Mouse (Mus musculus) cerebellum, postnatal 10 days (tissue): ENCODE data around the gene H2al1c.
"Not testable (repeated sequence)": the region's sequence is repeated elsewhere in the genome, so short reads cannot be mapped to it uniquely, and the experiment has no call there.

Experiments used
- DNase-seq, 2 experiments: peaks; one replicate each; pipeline ENCODE4 v3.0.0; 2021; ENCODE audit warnings: mixed read lengths in 2 of 2

Gene H2al1c

DNA sequence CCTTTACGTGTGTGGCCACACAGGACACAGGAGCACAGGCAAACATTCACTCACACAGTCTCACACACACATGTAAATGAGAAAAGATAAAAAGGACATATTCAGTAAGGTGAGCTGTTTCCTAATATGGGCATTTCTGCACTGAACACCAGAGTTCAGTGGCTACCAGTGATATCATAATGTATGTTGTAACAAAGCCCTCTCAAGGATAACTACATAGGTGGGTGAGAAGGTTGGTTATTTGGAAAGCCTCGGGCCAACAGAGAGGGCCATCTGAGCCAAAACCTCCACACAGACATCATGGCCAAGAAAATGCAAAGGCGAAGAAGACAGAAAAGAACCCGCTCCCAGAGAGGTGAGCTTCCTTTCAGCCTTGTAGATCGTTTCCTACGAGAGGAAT, at the start of gene H2al1c:
H2al1c (plus strand) TSS at position 301 of the 400 bp plus-strand sequence.
- DNase-seq = not testable (repeated sequence)

DNA sequence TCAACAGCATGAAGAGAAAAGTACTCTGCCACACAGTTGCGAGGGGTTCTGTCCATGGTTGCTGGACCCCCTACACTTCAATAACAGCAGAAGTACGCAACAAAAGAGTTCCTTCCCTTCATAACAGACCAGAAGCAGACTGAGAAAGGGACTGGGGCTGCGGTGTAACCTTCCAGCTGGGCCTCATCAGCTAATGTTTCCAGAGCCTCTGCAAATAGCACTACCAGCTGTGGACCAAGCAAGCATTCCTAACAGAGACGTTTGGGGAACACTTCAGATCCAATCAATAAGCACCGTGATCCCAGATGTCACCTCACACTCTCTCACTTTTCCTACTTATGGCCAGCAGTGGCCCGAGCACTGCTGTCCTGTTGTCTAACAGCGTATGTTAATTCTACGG, 40.5 kb upstream of the H2al1c start:
- DNase-seq = no peak

DNA sequence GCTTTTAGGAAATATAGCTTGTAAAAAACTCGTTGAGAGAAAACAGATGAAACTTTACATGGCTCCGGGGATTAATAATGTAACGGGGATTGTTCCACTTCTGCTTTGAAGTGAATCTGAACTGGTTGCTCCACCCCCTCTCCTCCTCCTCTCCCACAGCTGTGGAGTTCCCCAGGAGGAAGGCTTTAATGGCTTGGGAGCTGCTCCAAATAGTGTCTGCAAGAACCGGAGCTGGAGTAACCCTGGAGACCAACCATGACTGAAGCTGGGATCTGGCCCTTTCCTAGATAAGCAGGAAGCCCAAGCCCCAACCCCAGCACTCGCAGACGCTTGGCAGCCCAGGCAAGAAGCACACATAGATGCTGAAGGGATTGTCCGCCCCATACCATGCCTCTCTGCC, 37.7 kb upstream of the H2al1c start:
- DNase-seq = no peak

DNA sequence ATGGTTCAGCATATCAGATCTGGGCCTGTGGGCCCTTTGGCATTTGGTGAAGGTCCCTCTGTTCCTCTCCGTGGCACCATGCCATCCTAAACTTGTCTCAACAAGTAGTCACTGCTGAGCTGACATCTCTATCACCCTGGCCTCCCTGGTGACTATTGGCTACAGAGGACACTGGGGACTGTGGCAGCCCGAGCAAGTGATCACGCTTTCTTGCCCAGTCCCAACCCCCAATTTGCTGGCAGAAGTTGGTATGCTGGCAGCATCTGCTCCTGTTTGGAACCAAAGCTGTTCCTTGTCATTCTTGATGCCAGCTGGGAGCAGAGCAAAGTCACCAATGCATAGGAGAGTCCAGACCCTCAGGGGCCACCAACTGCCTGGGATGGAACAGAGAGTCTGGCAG, 36.4 kb upstream of the H2al1c start:
- peak; percentile 75 to 82 for DNase-seq

DNA sequence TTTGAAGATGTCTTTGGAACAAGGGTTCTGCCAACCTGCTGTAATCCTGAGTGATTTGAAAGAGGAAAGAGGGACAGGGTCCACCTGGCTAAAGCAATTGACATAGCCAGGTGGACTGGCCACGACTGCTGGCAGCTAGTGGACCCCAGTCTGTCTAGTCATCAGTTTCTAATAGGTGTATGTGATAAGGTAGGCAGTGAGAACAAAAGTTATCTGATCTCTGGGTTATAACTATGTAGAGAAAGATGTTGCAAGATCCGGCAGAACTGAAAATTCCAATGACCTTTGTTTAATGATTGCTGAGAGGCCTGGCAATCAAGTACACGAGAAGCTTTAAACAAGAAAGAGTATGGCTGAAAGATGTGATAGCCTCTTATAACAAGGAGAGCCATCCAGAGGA, 32.3 kb upstream of the H2al1c start:
- no peak for DNase-seq

DNA sequence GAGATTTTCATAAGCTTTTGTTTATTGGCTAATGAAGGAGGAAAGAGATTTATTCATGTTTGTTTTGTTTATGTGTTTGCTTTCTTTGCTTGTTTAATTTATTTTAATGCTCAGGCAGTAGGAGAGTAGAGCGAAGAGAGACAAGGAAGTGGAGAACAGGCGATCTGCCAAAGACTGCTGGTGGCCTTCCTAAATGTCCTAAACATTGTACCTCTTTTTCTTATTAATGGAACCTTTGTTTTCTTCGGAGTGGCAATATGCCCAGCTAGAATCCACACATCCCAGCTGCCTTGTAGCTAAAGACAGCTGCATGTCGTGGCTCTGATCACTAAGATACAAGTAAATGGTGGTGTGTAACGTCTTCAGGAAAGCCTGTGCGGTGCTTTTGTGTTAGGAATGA, 28.4 kb upstream of the H2al1c start:
- DNase-seq = no peak

DNA sequence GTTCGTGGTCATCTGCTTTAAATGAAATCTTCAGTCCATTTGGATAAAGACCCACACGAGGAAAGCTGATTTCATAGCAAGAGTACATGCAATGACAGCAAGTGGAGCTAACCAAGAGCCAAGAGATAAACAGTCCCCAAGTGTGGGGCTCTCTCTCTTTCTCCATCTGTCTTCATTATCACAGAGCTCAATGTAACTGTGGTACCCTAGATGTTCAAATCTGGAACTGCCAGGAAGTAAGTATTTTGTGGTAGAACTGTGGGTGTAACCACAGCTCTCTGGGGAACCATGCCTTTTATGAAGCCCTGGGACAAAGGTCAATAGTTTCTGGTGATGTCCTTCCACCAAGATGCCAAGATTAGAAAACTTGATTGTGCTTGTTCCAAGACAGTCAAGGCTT, 24.7 kb upstream of the H2al1c start:
- DNase-seq = no peak

DNA sequence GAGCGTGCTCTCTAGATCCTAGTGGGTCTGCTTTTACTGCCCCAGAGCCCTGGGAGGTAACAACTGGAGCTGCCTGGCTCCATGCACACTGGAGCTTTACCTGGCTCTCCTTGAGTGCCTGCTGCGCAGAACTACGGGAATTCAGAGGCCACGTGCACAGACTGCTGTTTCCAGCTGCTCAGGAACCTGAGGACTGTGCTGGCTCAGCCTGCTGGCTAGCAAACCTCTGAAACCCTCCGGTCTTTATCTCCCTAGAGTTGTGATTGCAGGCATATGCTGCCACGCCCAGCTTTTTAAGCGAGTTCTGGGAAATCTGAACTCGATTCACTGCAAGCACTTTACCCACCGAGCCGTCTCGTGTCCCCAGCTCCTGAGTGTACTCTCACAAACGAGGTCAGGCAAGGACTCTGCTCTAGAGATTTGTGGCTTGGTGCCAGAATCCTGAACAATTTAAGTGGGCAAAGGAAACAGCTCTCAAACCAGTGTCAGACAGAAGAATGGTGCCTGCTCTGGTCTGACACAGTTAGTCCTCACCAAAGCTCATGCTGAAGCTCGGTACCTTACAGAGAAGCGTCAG, 17.1 kb upstream of the H2al1c start:
- peak; percentile 22 to 24 for DNase-seq

DNA sequence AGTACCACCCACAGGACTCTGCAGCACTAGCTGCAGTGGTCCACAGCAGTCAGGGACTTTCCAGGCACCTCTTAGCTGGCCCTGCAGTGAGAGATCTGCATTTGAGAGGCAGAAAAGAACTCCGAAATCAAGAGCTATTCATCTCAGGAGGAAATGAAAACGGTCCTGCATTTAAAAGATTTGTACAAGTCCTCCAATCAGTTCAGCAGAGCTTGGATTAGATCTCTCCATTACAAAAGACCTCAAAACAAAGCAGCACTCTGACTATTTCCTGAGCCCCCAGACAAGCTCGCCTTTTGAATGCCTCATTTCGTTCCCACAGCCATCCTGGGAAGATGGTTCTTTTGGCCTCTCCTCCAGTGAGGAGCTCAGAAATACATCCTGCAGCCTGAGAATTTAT, 16.2 kb upstream of the H2al1c start:
- no peak for DNase-seq

DNA sequence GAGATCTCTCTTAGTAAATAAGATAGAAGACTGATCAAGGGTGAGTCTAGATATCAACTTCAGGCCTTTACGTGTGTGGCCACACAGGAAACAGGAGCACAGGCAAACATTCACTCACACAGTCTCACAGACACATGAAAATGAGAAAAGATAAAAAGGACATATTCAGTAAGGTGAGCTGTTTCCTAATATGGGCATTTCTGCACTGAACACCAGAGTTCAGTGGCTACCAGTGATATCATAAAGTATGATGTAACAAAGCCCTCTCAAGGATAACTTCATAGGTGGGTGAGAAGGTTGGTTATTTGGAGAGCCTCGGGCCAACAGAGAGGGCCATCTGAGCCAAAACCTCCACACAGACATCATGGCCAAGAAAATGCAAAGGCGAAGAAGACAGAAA, 6.5 kb upstream of the H2al1c start, which contains the start of gene H2al1a:
H2al1a (plus strand) TSS at position 301 of the 400 bp plus-strand sequence.
- not testable (repeated sequence) for DNase-seq

DNA sequence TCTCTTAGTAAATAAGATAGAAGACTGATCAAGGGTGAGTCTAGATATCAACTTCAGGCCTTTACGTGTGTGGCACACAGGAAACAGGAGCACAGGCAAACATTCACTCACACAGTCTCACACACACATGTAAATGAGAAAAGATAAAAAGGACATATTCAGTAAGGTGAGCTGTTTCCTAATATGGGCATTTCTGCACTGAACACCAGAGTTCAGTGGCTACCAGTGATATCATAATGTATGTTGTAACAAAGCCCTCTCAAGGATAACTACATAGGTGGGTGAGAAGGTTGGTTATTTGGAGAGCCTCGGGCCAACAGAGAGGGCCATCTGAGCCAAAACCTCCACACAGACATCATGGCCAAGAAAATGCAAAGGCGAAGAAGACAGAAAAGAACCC, 3.3 kb upstream of the H2al1c start, which contains the start of gene H2al1b:
H2al1b (plus strand) TSS at position 301 of the 400 bp plus-strand sequence.
- DNase-seq = not testable (repeated sequence)

DNA sequence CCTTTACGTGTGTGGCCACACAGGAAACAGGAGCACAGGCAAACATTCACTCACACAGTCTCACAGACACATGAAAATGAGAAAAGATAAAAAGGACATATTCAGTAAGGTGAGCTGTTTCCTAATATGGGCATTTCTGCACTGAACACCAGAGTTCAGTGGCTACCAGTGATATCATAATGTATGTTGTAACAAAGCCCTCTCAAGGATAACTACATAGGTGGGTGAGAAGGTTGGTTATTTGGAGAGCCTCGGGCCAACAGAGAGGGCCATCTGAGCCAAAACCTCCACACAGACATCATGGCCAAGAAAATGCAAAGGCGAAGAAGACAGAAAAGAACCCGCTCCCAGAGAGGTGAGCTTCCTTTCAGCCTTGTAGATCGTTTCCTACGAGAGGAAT, 3.1 kb downstream of the H2al1c start, which contains the start of gene H2al1d:
H2al1d (plus strand) TSS at position 301 of the 400 bp plus-strand sequence.
- not testable (repeated sequence) for DNase-seq

DNA sequence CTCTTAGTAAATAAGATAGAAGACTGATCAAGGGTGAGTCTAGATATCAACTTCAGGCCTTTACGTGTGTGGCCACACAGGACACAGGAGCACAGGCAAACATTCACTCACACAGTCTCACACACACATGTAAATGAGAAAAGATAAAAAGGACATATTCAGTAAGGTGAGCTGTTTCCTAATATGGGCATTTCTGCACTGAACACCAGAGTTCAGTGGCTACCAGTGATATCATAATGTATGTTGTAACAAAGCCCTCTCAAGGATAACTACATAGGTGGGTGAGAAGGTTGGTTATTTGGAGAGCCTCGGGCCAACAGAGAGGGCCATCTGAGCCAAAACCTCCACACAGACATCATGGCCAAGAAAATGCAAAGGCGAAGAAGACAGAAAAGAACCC, 6.2 kb downstream of the H2al1c start, which contains the start of gene H2al1e:
H2al1e (plus strand) TSS at position 301 of the 400 bp plus-strand sequence.
- not testable (repeated sequence) for DNase-seq

DNA sequence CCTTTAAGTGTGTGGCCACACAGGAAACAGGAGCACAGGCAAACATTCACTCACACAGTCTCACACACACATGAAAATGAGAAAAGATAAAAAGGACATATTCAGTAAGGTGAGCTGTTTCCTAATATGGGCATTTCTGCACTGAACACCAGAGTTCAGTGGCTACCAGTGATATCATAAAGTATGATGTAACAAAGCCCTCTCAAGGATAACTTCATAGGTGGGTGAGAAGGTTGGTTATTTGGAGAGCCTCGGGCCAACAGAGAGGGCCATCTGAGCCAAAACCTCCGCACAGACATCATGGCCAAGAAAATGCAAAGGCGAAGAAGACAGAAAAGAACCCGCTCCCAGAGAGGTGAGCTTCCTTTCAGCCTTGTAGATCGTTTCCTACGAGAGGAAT, 9.4 kb downstream of the H2al1c start, which contains the start of gene H2al1f:
H2al1f (plus strand) TSS at position 301 of the 400 bp plus-strand sequence.
- DNase-seq = not testable (repeated sequence)

DNA sequence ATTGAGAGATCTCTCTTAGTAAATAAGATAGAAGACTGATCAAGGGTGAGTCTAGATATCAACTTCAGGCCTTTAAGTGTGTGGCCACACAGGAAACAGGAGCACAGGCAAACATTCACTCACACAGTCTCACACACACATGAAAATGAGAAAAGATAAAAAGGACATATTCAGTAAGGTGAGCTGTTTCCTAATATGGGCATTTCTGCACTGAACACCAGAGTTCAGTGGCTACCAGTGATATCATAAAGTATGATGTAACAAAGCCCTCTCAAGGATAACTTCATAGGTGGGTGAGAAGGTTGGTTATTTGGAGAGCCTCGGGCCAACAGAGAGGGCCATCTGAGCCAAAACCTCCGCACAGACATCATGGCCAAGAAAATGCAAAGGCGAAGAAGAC, 12.5 kb downstream of the H2al1c start, which contains the start of gene H2al1g:
H2al1g (plus strand) TSS at position 301 of the 400 bp plus-strand sequence.
- not testable (repeated sequence) for DNase-seq

DNA sequence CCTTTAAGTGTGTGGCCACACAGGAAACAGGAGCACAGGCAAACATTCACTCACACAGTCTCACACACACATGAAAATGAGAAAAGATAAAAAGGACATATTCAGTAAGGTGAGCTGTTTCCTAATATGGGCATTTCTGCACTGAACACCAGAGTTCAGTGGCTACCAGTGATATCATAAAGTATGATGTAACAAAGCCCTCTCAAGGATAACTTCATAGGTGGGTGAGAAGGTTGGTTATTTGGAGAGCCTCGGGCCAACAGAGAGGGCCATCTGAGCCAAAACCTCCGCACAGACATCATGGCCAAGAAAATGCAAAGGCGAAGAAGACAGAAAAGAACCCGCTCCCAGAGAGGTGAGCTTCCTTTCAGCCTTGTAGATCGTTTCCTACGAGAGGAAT, 15.7 kb downstream of the H2al1c start, which contains the start of gene H2al1h:
H2al1h (plus strand) TSS at position 301 of the 400 bp plus-strand sequence.
- DNase-seq = not testable (repeated sequence)

DNA sequence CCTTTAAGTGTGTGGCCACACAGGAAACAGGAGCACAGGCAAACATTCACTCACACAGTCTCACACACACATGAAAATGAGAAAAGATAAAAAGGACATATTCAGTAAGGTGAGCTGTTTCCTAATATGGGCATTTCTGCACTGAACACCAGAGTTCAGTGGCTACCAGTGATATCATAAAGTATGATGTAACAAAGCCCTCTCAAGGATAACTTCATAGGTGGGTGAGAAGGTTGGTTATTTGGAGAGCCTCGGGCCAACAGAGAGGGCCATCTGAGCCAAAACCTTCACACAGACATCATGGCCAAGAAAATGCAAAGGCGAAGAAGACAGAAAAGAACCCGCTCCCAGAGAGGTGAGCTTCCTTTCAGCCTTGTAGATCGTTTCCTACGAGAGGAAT, 18.9 kb downstream of the H2al1c start, which contains the start of gene H2al1i:
H2al1i (plus strand) TSS at position 301 of the 400 bp plus-strand sequence.
- DNase-seq = not testable (repeated sequence)

DNA sequence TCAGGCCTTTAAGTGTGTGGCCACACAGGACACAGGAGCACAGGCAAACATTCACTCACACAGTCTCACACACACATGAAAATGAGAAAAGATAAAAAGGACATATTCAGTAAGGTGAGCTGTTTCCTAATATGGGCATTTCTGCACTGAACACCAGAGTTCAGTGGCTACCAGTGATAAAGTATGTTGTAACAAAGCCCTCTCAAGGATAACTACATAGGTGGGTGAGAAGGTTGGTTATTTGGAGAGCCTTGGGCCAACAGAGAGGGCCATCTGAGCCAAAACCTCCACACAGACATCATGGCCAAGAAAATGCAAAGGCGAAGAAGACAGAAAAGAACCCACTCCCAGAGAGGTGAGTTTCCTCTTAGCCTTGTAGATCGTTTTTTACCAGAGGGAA, 22.1 kb downstream of the H2al1c start, which contains the start of gene H2al1j:
H2al1j (plus strand) TSS at position 301 of the 400 bp plus-strand sequence.
- DNase-seq = not testable (repeated sequence)

DNA sequence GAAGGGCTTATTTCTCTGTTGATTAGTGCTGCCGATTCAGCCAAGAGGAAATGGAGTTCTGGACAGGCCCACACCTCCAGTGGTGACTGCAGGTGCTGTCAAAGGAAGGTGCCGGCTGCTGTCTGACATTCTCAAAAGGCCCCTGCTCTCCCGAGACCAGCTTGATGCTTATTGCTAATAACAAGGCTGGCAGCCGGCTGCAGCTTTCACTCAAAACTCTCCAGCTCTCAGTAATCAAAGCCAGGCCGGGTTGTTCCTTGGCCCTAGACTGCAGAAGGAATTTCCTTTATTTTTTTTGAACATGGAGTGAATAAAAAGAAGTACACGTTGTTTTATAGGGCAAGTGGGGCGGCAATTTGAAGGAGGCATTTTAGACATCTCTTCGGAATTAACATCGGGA, 40.3 kb downstream of the H2al1c start:
- peak; percentile 29 to 51 for DNase-seq

DNA sequence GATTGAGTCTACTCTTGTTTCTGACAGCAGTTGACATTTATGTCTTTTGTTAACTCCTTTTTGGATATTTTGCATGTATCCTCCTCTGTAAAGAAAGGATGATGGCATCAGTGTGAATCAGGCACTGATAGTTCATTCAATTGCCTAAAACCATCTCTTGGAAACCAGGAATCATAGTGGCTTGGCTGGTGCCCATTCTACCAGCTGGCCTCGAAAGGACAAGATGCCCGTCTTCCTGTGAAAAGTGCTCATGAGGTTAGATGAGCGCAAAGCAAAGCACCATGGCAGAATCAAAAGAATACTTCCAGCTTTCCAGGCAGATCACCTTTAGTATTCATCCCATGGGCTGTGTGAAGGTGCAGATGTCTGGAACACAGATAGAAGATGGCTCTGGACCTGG, 41.3 kb downstream of the H2al1c start:
- peak; percentile 23 to 76 for DNase-seq
